Mouse (Mus musculus) duodenum, adult 2 months (tissue): ENCODE results near the gene Commd3. TPM values are rescaled to one million over a fixed set of nuclear protein-coding genes. Genes with fewer than 3 reads are reported as not detected.

ENCODE experiments used
- polyA plus RNA-seq: library from polyadenylated mRNA; depleted of rRNA; stranded (reverse); fragments of >200 nt; gene quantifications from 2 replicates; pipeline ENCODE4 v1.2.3, GENCODE M21; 2012; ENCODE audit warnings: low replicate concordance; rRNA removed

Commd3 gene
- 22.6 and 89.8 TPM in 2 replicates for polyA plus RNA-seq

DNA sequence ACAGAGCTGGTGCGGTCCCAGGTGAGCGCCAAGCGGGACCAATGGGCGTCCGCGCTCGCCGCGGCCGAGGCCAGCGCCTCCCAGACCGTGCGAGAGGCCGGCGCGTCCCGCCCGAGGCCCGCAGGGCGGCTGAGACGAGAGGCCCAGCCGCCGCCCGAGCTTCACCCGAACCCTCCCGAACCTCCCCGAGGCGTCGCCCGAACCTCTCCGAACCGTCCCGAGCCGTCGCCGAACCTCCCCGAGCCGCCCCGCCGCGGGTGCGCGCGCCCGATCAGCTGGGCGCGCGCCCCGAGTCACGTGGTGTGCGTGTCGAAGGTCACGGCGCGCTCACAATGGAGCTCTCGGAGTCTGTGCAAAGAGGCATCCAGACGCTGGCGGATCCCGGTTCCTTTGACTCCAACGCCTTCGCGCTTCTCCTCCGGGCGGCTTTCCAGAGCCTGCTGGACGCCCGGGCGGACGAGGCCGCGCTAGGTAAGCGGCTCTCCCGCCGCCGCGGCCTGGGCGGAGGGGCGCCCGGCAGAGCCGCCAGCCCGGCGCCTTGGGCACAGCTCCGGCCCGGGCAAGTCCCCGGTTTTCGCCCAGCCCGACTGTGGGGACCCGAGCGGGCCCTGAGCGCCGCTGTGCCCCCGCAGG lies at the start of gene Commd3:
Gene Commd3, plus strand, starts transcription at position 252 of the 633 bp plus-strand sequence.

DNA sequence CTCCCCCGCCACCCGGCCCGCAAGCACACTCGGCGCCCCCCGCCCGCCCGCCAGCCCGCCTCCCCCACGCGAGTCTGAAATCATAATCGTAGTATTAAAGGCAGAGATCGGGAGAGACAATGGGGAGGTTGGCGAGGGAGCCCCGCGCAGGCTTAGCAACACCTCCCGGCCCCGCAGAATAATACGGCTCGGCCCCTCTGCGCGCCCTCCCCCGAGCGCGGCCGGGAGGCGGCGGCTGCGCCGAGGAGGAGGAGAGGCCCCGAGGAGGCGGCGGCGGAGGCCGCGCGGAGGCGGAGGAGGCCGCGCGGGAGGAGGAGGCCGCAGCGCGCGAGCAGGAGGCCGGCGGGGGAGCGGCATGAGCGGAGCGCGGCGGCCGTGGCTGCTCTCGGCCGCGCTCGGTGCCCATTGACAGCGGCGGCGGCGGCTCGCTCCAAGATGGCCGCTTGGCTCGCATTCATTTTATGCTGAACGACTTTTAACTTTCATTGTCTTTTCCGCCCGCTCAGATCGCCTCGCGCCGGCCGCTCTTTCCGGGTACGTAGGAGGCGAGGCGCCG lies 4.8 kb downstream of the Commd3 start, which contains the start of gene Bmi1:
Gene Bmi1, plus strand, starts transcription at position 83 of the 556 bp plus-strand sequence.

DNA sequence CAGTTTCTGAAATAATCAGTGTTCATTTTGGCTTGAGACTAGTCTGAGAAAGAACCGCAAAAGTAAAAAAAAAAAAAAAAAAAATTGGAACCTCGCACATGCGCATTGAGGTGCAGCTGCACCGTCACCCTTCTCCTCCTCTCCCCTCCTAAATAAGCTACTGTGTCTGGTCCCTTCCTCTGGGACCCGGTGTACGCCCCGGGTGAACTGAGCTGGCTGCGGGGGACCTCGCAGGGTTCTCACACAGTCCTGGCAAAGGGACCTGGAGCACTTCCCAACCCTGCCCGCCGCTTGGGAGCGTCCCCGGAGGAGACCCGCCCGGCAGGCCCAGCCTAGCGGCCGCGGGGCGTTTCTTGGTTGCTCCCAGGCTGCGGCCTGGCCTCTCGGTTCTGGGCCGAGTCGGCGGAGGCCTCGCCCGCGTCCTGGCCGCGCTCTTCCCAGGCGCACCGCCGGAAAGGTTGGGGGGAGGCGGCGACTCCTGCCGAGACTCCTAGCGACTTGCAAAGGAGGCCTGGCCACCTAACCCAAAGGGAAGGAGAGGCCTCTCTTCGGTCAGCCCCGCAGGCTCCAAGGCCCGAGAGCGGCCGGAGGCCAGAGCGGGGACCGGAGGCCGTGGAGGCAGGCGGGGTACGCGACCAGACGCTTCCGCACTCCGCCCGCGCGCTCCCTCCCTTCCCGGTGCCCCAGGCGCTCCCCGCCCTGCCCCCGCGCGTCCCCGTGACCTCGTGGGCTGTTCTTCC lies 21.9 kb downstream of the Commd3 start, which contains the start of gene Spag6:
Gene Spag6, plus strand, starts transcription at position 162 of the 740 bp plus-strand sequence.

Other genes starting within 250 kb of the Commd3 start
- 1.6 and 3.0 TPM in 2 replicates for gene Bmi1, start 4.6 kb downstream of the Commd3 start, polyA plus RNA-seq
- gene Spag6, start 21.6 kb downstream of the Commd3 start, polyA plus RNA-seq, result 0.15 and 0.36 TPM in 2 replicates